Mouse (Mus musculus) kidney, postnatal 0 days (tissue): ENCODE measurements around the gene Rsu1. TPM values are rescaled to one million over a fixed set of nuclear protein-coding genes. Genes with fewer than 3 reads are reported as not detected.

Experiments used
- ATAC-seq: fragments of 200-750 bp; cut with Nextera tagmentation; replicated peaks from 2 replicates; pipeline ENCODE4 v1.8.0; 2017; ENCODE audit warnings: low read depth, moderate number of reproducible peaks, moderate TSS enrichment, moderate library complexity; ENCODE audit not compliant: low FRiP score
- DNase-seq: peaks from one replicate; pipeline ENCODE4 v3.0.0-alpha.2; 2016; ENCODE audit warnings: low spot score
- H3K27ac ChIP-seq: fragments of 300-500 bp; sonication (generic); 2 replicates; pipeline ENCODE4 v1.5.1; 2014; ENCODE audit warnings: mild to moderate bottlenecking
- H3K27me3 ChIP-seq: fragments of 300-500 bp; sonication (generic); 2 replicates; pipeline ENCODE4 v1.6.1; 2014; ENCODE audit warnings: low read length, mixed read lengths; ENCODE audit not compliant: insufficient read depth
- H3K36me3 ChIP-seq: fragments of 300-500 bp; sonication (generic); 2 replicates; pipeline ENCODE4 v1.6.1; 2014; ENCODE audit warnings: low read length, mixed read lengths; ENCODE audit not compliant: insufficient read depth
- H3K4me1 ChIP-seq: fragments of 300-500 bp; sonication (generic); replicated peaks from 2 replicates; pipeline ENCODE4 v1.6.1; 2014; ENCODE audit warnings: antibody characterized with exemption, low read length, mixed read lengths; ENCODE audit not compliant: insufficient read depth
- H3K4me2 ChIP-seq: fragments of 300-500 bp; sonication (generic); 2 replicates; pipeline ENCODE4 v1.6.1; 2014; ENCODE audit warnings: mild to moderate bottlenecking, low read length, moderate library complexity, mixed read lengths
- H3K4me3 ChIP-seq: fragments of 300-500 bp; sonication (generic); replicated peaks from 2 replicates; pipeline ENCODE4 v1.5.1; 2014; ENCODE audit warnings: low read depth, low read length
- H3K9ac ChIP-seq: fragments of 300-500 bp; sonication (generic); 2 replicates; pipeline ENCODE4 v1.6.1; 2014; ENCODE audit warnings: low read depth, low read length
- H3K9me3 ChIP-seq: fragments of 300-500 bp; sonication (generic); replicated peaks from 2 replicates; pipeline ENCODE4 v1.6.1; 2016; ENCODE audit warnings: low read length, inconsistent platforms, mixed read lengths
- CTCF ChIP-seq: IDR thresholded peaks from 2 replicates; pipeline ENCODE4 v1.5.1; 2016; ENCODE audit warnings: antibody characterized with exemption, low read depth, mild to moderate bottlenecking, moderate library complexity
- WGBS: fragments of 180-500 bp; shearing (Covaris S2); extraction: QIAGEN DNeasy Blood & Tissue Kit; methylation state at CpG from one replicate; pipeline ENCODE4 v1.1.7; 2014; 5-methylcytosine and 5-hydroxymethylcytosine counted together
- polyA plus RNA-seq: library from polyadenylated mRNA; unstranded; fragments of >200 nt; fragmentation: Nextera tagmentation; extraction: Ambion mirVana; gene quantifications from 2 replicates; pipeline ENCODE4 v1.2.1, GENCODE M21; 2015

The Rsu1 gene
- polyA plus RNA-seq, 1 experiment from 2014 or later, result 151 TPM

- WGBS, result 75% methylated on average over 2 of the region's 2 CpGs
- Histone ChIP-seq H3K9me3 (no peaks in the 10 kb centered on the region), H3K4me2 (no peak overlapping the region), H3K4me1 (no peaks in the 10 kb centered on the region), H3K4me3 (no peak overlapping the region), H3K36me3 (0 out of 2 replicates have a peak, but pooled peaks cover 5% of the 10 kb centered on the region), H3K27me3 (no peaks in the 10 kb centered on the region), H3K9ac (no peak overlapping the region), H3K27ac (no peak overlapping the region)
- DNase-seq (no peak), ATAC-seq (no peak)
- TF ChIP-seq CTCF, result no peak
These were observed 12.6 kb downstream of the Rsu1 start for GRCm38 (mm10) chr2:13258606-13259005.

GRCm38 (mm10) chr2:13240711-13241110 is 30.5 kb downstream of the Rsu1 start:
- H3K27ac ChIP-seq, result no peak overlapping the region
- TF ChIP-seq CTCF, result no peak
- ATAC-seq, result no peak
- 25% methylated on average over 9 of the region's 9 CpGs for WGBS
- H3K4me3 ChIP-seq, result no peak overlapping the region
- no peaks in the 10 kb centered on the region for H3K9me3 ChIP-seq
- H3K4me2 ChIP-seq, result no peak overlapping the region
- H3K9ac ChIP-seq, result no peak overlapping the region
- no peaks in the 10 kb centered on the region for H3K27me3 ChIP-seq
- H3K4me1 ChIP-seq, result 0 out of 2 replicates have a peak, but pooled peaks cover 8% of the 10 kb centered on the region
- H3K36me3 ChIP-seq, result no peaks in the 10 kb centered on the region
- DNase-seq, result no peak

DNA sequence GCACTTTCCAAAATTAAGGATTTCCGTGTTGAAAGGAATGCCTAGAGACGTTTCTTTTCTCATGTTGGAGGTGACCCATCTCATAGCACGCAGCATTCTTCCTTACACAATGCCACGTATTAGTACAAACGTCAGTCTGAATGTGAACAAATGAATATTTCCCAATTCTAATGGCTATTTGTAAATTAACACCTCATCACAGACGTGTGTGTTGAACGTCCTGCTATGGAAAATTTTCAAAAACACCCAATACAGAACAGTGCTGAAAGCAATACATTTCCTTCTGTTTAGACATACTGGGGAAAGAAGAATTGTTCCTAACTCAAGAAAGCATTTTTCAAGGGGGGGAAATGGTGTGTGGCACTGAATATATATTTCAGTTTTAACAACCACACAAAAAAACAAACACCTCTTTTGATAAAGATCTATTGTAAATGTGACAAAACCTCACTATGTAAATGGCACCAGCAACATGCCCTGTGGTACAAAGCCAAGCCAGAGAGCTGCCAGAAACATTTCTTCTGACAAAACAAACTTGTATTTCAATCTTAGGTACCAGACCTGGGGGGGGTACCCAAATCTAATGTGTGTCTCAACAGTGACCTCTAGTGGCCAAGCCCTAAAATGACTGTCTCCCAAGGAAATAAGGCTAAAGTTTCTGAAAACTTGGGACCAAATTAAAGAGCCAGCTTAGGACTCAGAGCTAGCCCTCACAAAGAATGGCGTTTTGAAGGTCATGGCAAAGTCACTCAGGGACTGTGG is 33.9 kb downstream of the Rsu1 start:
- H3K36me3 ChIP-seq, result no peaks in the 10 kb centered on the region
- H3K9me3 ChIP-seq, result no peaks in the 10 kb centered on the region
- H3K4me3 ChIP-seq, result no peak overlapping the region
- no peaks in the 10 kb centered on the region for H3K27me3 ChIP-seq
- TF ChIP-seq CTCF, result peak; percentile 88
- H3K4me1 ChIP-seq, result peaks cover 19% of the 10 kb centered on the region
- H3K27ac ChIP-seq, result no peak overlapping the region
- no peak overlapping the region for H3K4me2 ChIP-seq
- DNase-seq, result peak; percentile 85
- WGBS, result 74% methylated on average over 8 of the region's 8 CpGs
- H3K9ac ChIP-seq, result no peak overlapping the region
- ATAC-seq, result no peak

DNA sequence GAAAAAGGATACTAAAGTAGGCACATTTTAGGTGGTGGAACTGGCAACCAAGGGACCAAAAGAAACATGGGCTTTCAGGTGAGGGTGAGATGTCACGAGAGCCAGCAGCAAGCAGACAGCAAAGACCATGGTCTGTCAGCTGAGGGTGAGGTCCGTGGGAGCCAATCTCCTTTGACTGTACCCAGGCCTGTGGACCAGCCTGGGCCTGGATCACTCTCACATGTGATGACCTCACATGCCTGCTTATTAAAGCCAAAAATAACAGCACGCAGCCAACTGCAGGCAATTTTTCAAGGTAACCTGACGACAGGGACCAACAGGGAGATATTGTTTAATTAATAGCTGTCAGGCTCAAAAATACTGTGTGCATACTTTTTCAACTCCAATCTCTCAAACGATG is 35.5 kb downstream of the Rsu1 start:
- 42% methylated on average over 5 of the region's 5 CpGs for WGBS
- no peak overlapping the region for H3K4me3 ChIP-seq
- no peaks in the 10 kb centered on the region for H3K9me3 ChIP-seq
- H3K36me3 ChIP-seq, result no peaks in the 10 kb centered on the region
- peaks cover 19% of the 10 kb centered on the region for H3K4me1 ChIP-seq
- H3K27me3 ChIP-seq, result no peaks in the 10 kb centered on the region
- H3K27ac ChIP-seq, result no peak overlapping the region
- DNase-seq (no peak), ATAC-seq (no peak)
- H3K4me2 ChIP-seq, result no peak overlapping the region
- TF ChIP-seq CTCF, result no peak
- no peak overlapping the region for H3K9ac ChIP-seq

GRCm38 (mm10) chr2:13234796-13235195 is 36.4 kb downstream of the Rsu1 start:
- WGBS, result 88% methylated on average over 10 of the region's 10 CpGs
- ATAC-seq (no peak), DNase-seq (no peak)
- Histone ChIP-seq H3K9me3 (no peaks in the 10 kb centered on the region), H3K4me2 (no peak overlapping the region), H3K9ac (no peak overlapping the region), H3K4me3 (no peak overlapping the region), H3K27ac (no peak overlapping the region), H3K27me3 (no peaks in the 10 kb centered on the region), H3K36me3 (no peaks in the 10 kb centered on the region), H3K4me1 (peaks cover 14% of the 10 kb centered on the region)
- TF ChIP-seq CTCF, result no peak

GRCm38 (mm10) chr2:13233902-13234301 is 37.3 kb downstream of the Rsu1 start:
- H3K4me3 ChIP-seq, result no peak overlapping the region
- H3K4me2 ChIP-seq, result peak overlapping the region; percentile 7; the same call in 1 of the 2 replicates
- H3K9ac ChIP-seq, result no peak overlapping the region
- ATAC-seq (peak; percentile 81), DNase-seq (peak; percentile 84)
- H3K36me3 ChIP-seq, result no peaks in the 10 kb centered on the region
- no peak for TF ChIP-seq CTCF
- 18% methylated on average over 7 of the region's 7 CpGs for WGBS
- H3K27me3 ChIP-seq, result no peaks in the 10 kb centered on the region
- peaks cover 11% of the 10 kb centered on the region for H3K4me1 ChIP-seq
- no peak overlapping the region for H3K27ac ChIP-seq
- H3K9me3 ChIP-seq, result no peaks in the 10 kb centered on the region
